In genomic region chr6:108327561-108327960, GRCm38 (mm10) we compare ENCODE assay signal across 12 mouse cellular contexts.
DNase-seq lines count a peak whose midpoint lies in the region; ATAC-seq and TF ChIP-seq lines count a peak whose summit lies in the region.
"Had no signal": no experiment of that assay in that cellular context is flagged by ENCODE, and none has a peak within 500 bp of the region (broad histone marks: within the 10 kb centered on the region; RNA-seq: fewer than 3 reads in every experiment).

No protein-coding gene starts in this region.

- no peaks in the 10 kb centered on the region for H3K27me3 ChIP-seq in heart, embryonic 14.5 days (ENCODE audit: control insufficient read depth, insufficient read depth, low read length)
- H3K27me3 ChIP-seq in spleen, adult 2 months (ENCODE audit: control insufficient read depth, insufficient read depth, low read length) = no peaks in the 10 kb centered on the region
- H3K27me3 ChIP-seq: embryonic facial prominence, embryonic 13.5 days; limb, embryonic 13.5 days; midbrain, embryonic 15.5 days had no signal

- H3K36me3 ChIP-seq in heart, embryonic 14.5 days (ENCODE audit: control insufficient read depth, insufficient read depth, low read length) = no peaks in the 10 kb centered on the region
- 0 out of 2 replicates have a peak, but pooled peaks cover 2% of the 10 kb centered on the region for H3K36me3 ChIP-seq in spleen, adult 2 months (ENCODE audit: control insufficient read depth, insufficient read depth, low read length)
- H3K36me3 ChIP-seq: embryonic facial prominence, embryonic 13.5 days; forebrain, embryonic 10.5 days; limb, embryonic 13.5 days; midbrain, embryonic 15.5 days had no signal

- H3K9me3 ChIP-seq in heart, embryonic 14.5 days (ENCODE audit: control insufficient read depth, low read length) = no peaks in the 10 kb centered on the region
- H3K9me3 ChIP-seq: embryonic facial prominence, embryonic 13.5 days; forebrain, embryonic 10.5 days; limb, embryonic 13.5 days; midbrain, embryonic 15.5 days had no signal

- no peak overlapping the region for H3K4me2 ChIP-seq in heart, embryonic 14.5 days (ENCODE audit: low read length)
- H3K4me2 ChIP-seq: embryonic facial prominence, embryonic 13.5 days; limb, embryonic 13.5 days; midbrain, embryonic 15.5 days had no signal

- H3K27ac ChIP-seq in heart, embryonic 14.5 days (replicated peaks in 1 of 2; ENCODE audit: control insufficient read depth in 1 of 2, insufficient read depth in 1 of 2, low read depth in 2 of 2, low read length in 2 of 2) = peak overlapping the region; percentile 35 to 56; a peak in 2 of 4 replicates
- no peak overlapping the region; the same call in 1 of the 2 replicates for H3K27ac ChIP-seq in spleen, adult 2 months (ENCODE audit: insufficient read depth, low read length)
- H3K27ac ChIP-seq: embryonic facial prominence, embryonic 13.5 days; limb, embryonic 13.5 days; midbrain, embryonic 15.5 days had no signal

- no peak for ATAC-seq in heart, embryonic 14.5 days (ENCODE audit: insufficient number of reproducible peaks, insufficient read depth, low FRiP score, low read depth)
- ATAC-seq in monocyte, adult 5-6 weeks (replicated peaks; ENCODE audit: insufficient number of reproducible peaks, low FRiP score, low TSS enrichment, poor library complexity, severe bottlenecking) = peak; percentile 59
- ATAC-seq: midbrain, embryonic 15.5 days had no signal

- WGBS in heart, embryonic 14.5 days = 62% methylated on average over 6 of the region's 6 CpGs
- 54% methylated on average over 6 of the region's 6 CpGs for WGBS in spleen, adult 2 months

- no peak for TF ChIP-seq CTCF in spleen, adult 2 months (IDR thresholded peaks at IDR 0.05; ENCODE audit: extremely low read depth, insufficient read depth, insufficient read length, insufficient replicate concordance)

- H3K9ac ChIP-seq in heart, embryonic 14.5 days (ENCODE audit: low read length) = no peak overlapping the region
- H3K9ac ChIP-seq: embryonic facial prominence, embryonic 13.5 days; limb, embryonic 13.5 days; midbrain, embryonic 15.5 days had no signal

- H3K4me1 ChIP-seq in heart, embryonic 14.5 days (ENCODE audit: control insufficient read depth in 2 of 2, insufficient read depth in 2 of 2, low read length in 2 of 2) = peaks cover 17 to 34% of the 10 kb centered on the region in 2 experiments
- peaks cover 9% of the 10 kb centered on the region; the same call in 1 of the 2 replicates for H3K4me1 ChIP-seq in spleen, adult 2 months (ENCODE audit: control insufficient read depth, insufficient read depth, insufficient read length)
- H3K4me1 ChIP-seq: embryonic facial prominence, embryonic 13.5 days; midbrain, embryonic 15.5 days had no signal

- intact Hi-C loops in heart, postnatal 36 days (cut with DNase I) = loop anchor here (2.0 to 5.0 kb wide), 2 partner anchors 95 to 115 kb away; partner anchors contain the start of gene Itpr1

- TF ChIP-seq POLR2A in spleen, adult 2 months (IDR thresholded peaks at IDR 0.05; ENCODE audit: low read depth, low read length) = no peak

- no peak for DNase-seq in heart, postnatal 36 days
- peak; percentile 31 to 38 for DNase-seq in spleen, adult 2 months (ENCODE audit: low read depth in 1 of 2, low spot score in 2 of 2)
- no peak for DNase-seq in spleen, postnatal 14 days (ENCODE audit: low spot score in 2 of 2)
- DNase-seq in c-Kit-positive CD71-negative TER-119-negative erythroid progenitor cells, embryonic 14.5 days (ENCODE audit: low read depth) = peak; percentile 23
- no peak for DNase-seq in right cerebral cortex, postnatal 4 days
- DNase-seq: cerebellum, adult 9-11 months had no signal

- no peak overlapping the region for H3K4me3 ChIP-seq in heart, embryonic 14.5 days (ENCODE audit: control insufficient read depth in 1 of 2, insufficient read depth in 1 of 2, low read depth in 1 of 2, low read length in 2 of 2)
- no peak overlapping the region for H3K4me3 ChIP-seq in spleen, adult 2 months (ENCODE audit: extremely low read depth, insufficient read depth, insufficient read length)
- H3K4me3 ChIP-seq: embryonic facial prominence, embryonic 13.5 days; forebrain, embryonic 10.5 days; limb, embryonic 13.5 days; midbrain, embryonic 15.5 days had no signal

Comparison
In these comparisons a context has a peak if more than half of its experiments do, and no peak if none do; other contexts are left out.
1. DNase-seq: peak in spleen, adult 2 months (2 of 2) and c-Kit-positive CD71-negative TER-119-negative erythroid progenitor cells, embryonic 14.5 days (single experiment); none in heart, postnatal 36 days (0 of 2), spleen, postnatal 14 days (0 of 2) and right cerebral cortex, postnatal 4 days (single experiment).